Mouse (Mus musculus): ENCODE data around the gene Rusc1. TPM values are rescaled to one million over a fixed set of nuclear protein-coding genes. Genes with fewer than 3 reads are reported as not detected.

Rusc1 gene
- total RNA-seq, 2 experiments from 2014 or later: 16.8 to 20.5 TPM

DNA sequence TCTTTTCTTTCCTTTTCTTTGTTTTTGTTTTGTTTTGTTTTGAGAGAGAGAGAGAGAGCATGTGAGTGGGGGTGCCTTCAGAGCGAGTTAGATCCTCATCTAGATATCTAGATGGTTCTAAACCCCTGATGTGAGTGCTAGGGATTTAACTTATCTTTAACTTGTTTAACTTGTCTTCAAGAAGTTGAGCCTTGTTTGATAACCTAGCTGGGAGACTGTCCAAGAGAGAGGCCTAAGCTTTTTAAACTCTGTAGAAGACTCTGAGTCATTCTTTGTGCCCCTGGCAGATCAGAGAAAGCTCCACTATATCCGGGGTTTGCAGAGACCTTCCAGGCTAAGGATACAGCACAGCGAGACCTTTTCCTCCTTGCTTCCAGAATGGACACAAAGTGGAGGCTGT lies 14.4 kb upstream of the Rusc1 start:
- intact Hi-C loops (cut with DNase I): no loop called here
- Histone ChIP-seq H3K4me3 (no peak overlapping the region), H3K27ac (no peak overlapping the region)
- no peak for TF ChIP-seq CTCF (IDR thresholded peaks at IDR 0.05)
- no peak for DNase-seq

DNA sequence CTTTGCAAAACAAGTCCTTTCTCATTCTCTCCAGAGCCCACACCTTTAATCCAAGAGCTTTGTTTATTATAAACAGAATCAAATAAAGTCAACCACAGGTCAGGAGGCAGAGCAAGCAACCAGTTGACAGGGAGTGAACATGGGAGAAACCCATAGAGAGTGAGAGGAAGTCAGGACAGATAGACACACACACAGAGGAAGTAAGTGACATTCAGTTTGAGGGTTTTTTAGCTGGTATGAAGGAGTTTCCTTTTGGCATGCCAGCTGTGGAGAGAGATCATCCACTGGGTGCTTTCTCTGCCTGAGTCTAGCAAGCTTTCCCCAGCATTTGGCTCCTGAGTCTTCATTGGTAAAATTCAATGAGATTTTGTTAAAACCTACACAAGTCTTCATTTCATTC lies 13.8 kb upstream of the Rusc1 start:
- no peak overlapping the region for H3K4me3 ChIP-seq
- no peak for DNase-seq
- H3K27ac ChIP-seq: no peak overlapping the region
- intact Hi-C loops (cut with DNase I): no loop called here
- TF ChIP-seq CTCF (IDR thresholded peaks at IDR 0.05): no peak

DNA sequence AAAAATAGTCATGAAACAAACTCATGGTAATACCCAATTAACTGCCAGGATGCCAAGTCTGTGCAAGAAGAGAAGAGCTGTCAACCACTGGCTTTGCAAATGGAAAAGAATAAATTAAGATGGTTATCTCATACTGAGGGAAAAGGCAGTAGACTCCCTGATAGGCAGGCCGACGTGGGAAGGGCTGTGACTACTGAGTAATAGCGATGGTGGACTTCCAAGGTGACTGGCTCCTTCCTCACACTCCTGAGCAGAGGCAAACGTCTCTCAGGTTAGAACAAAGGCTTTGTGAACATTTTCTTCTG lies 10.1 kb upstream of the Rusc1 start:
- TF ChIP-seq CTCF (IDR thresholded peaks at IDR 0.05): no peak
- intact Hi-C loops (cut with DNase I): no loop called here
- H3K27ac ChIP-seq: no peak overlapping the region
- DNase-seq: no peak
- H3K4me3 ChIP-seq: no peak overlapping the region

DNA sequence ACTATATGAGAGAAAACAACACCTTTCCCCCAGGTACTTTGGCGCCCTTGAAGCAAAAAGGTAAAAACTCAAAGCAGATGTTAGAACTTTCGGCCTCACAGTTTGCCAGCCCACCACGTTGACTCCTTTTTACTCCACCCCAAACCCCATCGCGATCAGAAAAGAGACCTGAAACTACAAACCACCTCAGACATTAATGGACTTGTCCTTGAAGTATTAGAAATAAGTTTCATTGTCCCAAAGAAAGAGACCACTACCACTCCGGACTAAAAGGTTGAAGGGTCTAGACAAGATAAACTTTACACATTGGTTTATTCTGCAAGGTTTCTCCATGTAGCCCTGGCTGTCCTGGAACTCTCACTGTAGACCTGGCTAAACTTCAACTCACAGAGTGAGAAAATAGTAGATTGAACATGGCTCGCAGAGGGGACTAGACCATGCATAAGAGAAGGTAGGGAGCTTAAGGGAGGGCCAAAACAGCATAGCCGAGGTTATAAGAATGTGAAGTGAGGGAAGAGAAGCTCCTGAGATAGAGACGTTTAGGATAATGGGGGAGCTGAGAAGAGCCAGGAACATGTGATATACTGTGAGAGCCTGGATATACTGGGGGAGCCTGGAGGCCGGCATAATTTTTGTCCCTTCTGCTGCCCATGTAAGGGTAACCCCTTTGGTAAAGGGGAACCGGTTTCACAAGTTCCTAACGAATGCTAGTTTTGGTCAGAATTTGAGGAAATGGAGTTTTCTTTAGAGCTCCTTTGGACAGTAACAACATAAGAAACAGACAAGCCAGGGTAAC lies 9.6 kb upstream of the Rusc1 start:
- no peak for TF ChIP-seq CTCF (IDR thresholded peaks at IDR 0.05)
- peak overlapping the region; percentile 82 for H3K4me3 ChIP-seq
- DNase-seq: no peak
- intact Hi-C loops (cut with DNase I): no loop called here
- H3K27ac ChIP-seq: peak overlapping the region; percentile 64

DNA sequence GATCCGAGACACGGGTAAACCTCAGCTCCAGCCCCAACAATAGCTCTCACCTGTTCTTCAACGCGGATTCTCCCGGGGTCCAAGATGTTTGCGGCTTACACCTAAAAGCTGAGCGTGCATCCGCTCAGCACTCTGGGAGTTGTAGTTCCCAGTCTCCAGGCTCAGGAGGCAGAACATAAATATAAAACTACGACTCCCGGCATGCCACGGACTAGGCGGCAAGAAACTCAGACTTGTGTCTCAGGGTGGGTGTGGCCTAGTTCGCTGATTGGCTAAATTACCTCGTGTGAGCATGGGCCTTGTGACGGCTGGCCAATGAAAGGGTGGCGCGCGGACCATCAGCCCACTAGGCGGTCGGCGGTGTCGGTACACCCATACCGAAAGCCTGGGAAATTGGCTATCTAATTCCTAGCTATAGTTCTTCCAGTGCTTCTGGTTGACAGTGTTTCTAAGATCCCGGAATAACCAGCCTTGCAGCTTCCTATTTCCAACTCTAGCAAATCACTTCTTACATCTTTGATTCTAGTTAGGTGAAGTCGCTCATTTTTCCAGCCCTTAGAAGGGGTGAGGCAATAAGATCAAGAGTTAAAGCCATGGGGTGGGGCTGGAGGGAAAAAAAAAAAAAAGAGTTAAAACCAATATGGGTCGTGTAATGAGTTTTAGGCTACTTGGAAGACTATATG lies 8.8 kb upstream of the Rusc1 start, which contains the start of gene Fdps:
Gene Fdps, minus strand, starts transcription at position 148 of the 683 bp plus-strand sequence.
- H3K4me3 ChIP-seq: peak within 1 kb of the TSS; percentile 82
- intact Hi-C loops (cut with DNase I): no loop called here
- peak; percentile 96 for DNase-seq
- H3K27ac ChIP-seq: peak within 1 kb of the TSS; percentile 80
- TF ChIP-seq CTCF (IDR thresholded peaks at IDR 0.05): peak; percentile 35

DNA sequence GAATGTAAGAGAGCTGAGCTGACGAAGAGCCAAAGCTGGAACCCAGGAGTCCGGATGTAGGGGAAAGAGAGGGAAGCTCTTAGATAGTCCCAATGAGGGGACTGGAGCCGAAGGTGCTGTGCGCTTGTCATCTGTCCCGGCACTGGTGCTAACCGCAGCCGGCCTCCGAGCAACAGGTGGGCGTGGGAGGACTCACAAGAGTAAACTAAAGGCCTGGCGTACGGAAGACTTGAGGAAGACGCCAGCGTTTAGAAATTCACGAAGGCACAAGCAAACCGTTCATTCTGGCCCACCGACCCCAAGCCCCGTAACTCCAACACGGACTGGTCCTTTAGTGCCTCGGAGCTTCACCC lies 8.3 kb upstream of the Rusc1 start:
- intact Hi-C loops (cut with DNase I): no loop called here
- Histone ChIP-seq H3K4me3 (peak overlapping the region; percentile 82), H3K27ac (peak overlapping the region; percentile 80)
- DNase-seq: no peak
- TF ChIP-seq CTCF (IDR thresholded peaks at IDR 0.05): no peak

DNA sequence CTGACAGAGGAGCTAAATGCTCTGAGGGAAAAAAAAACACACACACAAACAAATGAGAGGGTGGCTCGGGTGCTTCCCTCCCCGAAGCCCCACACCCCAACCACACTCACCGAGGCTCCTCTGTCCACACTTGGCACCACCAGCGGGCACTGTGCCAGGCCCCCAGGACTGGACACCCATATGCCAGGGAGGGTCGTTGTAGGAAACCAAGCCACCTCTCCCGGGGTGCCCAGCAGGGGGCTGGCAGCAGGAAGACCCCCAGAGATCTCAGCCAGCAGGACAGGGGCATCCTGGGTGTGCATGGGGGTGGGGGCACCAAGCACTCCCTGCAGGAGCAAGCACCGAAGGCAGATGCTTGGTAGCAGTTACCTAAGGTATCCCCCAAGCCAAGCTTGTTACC lies 7.7 kb upstream of the Rusc1 start, which contains the start of gene Gm43738:
Gene Gm43738, minus strand, starts transcription at position 289 of the 400 bp plus-strand sequence.
- DNase-seq: peak; percentile 44
- peak within 1 kb of the TSS; percentile 80 for H3K27ac ChIP-seq
- intact Hi-C loops (cut with DNase I): no loop called here

DNA sequence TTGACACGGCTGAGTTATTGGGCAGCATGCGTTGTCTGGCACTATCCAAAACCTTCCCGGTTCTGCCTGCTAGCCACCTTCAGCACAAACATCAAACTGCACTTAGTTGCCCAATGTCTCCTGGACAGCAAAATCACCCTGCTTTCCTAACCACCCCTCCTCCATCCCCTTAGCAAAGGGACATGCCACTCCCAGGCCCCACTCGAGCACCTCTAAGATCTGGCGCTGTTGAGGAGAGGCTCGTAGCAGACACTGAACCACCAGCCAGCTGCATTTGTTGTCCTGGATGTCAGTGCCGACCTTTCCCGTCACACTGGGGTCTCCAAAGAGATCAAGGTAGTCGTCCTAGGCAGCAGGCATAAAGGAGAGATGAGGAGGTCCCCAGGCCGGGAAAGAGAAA lies 910 bp upstream of the Rusc1 start:
- Histone ChIP-seq H3K27ac (no peak overlapping the region), H3K4me3 (no peak overlapping the region)
- no peak for DNase-seq
- intact Hi-C loops (cut with DNase I): no loop called here
- TF ChIP-seq CTCF (IDR thresholded peaks at IDR 0.05): no peak

More for the DNA sequence above, 7.7 kb upstream of the Rusc1 start, which contains the start of gene Gm43738:
- TF ChIP-seq CTCF (IDR thresholded peaks at IDR 0.05): no peak
- peak within 1 kb of the TSS; percentile 82 for H3K4me3 ChIP-seq

DNA sequence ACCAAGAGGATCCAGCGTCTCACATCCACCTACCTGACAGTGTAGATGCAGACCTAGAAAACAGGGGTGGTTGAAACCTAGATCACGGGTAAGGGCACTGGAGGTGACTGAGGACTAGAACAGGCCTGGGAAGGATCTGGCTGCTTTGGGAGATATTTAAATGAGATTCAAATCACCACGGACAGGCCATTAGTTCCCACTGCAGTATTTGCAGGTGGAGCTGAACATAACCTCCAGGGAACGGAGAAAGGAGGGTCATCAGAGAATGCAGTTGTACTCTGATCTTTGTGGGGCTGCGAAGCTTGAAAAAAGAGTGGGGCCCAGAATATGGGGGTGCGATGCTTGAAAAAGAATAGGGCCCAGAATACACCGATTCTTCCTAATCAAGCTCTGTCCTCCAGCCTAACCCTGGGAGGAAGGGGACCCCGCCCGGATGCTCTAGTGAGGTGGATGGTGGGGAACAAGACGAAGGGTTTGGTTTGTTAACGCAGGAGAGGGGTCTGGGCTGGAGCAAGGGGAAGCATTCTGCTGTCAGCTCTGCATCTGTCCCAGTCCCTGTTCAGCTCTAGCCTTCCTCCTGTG lies 511 bp downstream of the Rusc1 start:
- peak overlapping the region; percentile 63 for H3K27ac ChIP-seq
- intact Hi-C loops (cut with DNase I): no loop called here
- H3K4me3 ChIP-seq: peak overlapping the region; percentile 62
- no peak for TF ChIP-seq CTCF (IDR thresholded peaks at IDR 0.05)
- no peak for DNase-seq

DNA sequence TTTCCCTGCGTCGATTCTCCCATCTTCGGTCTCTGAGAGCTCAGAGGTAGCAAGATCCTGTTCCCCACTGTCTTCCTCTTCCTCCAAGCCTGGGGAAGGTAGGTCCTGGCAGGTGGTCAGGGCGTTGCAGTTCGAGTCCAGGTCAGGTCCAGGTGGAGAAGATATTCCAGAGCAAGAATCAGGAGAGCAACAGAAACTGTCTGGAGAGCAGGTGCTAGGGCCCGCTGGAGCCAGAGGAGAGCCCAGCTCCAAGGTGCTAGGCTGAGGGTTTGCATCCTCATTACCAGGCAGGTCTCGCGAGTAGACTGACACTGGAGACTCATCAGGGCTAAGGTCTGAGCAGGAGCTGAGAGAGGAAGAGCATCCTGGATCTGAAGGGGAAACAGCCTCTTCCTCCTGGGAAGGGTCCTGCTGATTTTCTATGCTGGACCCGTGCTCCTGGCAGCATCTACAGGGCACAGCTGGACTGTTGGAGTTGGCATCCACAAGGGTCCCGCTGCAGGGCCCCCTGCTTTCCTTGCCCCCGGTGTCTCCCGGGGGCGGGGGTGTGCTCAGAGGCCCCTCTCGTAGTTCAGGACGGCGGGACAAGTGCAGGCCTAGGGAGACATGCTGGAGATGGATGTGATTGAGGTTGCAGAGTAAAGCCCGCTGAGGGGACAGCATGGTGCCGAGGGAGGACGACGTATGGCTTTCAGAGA lies 1.2 kb downstream of the Rusc1 start:
- intact Hi-C loops (cut with DNase I): no loop called here
- H3K27ac ChIP-seq: peak overlapping the region; percentile 92; the same call in 1 of the 2 replicates
- TF ChIP-seq CTCF (IDR thresholded peaks at IDR 0.05): no peak
- DNase-seq: peak; percentile 24
- H3K4me3 ChIP-seq: peak overlapping the region; percentile 91

DNA sequence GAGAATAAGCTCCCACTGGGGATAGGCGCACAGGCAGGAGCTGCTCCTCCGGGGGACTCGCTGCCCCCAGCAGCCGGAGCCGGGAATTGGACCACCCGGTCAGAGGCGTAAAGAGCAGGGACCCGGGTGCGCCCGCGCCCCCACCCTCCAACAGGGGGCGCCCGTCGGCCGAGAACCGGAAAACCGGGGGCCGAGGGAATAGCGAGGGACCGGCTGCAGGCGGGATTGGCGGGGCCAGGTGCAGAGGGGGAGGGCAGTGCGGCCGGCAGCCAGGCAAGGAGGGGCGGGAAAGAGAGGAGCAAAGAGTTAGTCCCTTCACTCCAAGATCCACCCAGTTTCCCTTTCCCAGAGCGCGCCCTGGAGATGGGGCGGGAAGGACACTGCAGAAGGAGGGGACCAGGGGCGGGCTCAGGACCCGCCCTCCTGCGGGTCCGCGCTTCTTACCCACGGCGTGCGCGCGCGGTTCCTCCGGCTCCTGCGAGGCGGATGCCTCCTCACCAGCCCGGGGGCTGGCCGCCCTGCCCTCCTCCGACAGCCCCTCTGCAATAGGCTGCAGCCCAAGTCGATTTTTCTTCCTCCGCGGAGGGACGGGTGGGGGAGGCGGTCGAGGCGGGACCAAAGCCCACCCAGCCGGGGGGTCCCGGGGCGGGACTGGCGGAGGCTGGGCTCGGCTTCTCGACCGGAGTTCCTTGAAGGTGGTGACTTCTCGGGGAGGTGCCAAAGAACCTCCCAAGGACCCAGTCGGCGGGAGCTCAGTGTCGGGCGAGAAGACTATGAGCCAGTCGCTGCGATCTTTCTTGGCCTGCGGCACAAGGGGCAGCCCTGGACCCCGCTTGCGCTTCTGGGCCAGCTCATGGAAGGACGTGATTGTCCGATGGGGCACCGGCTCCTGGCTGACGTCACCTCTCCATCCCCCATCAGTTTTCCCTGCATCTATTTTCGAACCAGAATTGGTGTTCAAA lies 2.1 kb downstream of the Rusc1 start:
- intact Hi-C loops (cut with DNase I): loop anchor here (1.0 kb wide), 2 partner anchors 69 to 125 kb away; partner anchors contain the start of gene Hcn3

More for the DNA sequence above, 2.1 kb downstream of the Rusc1 start:
- DNase-seq: peak; percentile 95
- no peak; the same call in 1 of the 2 replicates for TF ChIP-seq CTCF (IDR thresholded peaks at IDR 0.05)
- Histone ChIP-seq H3K4me3 (peak overlapping the region; percentile 91), H3K27ac (peak overlapping the region; percentile 92)

All from gastrocnemius, adult 2 months (tissue).